Comparison of ENCODE assay signal across 12 mouse cellular contexts in genomic region chr3:152428925-152429324, GRCm38 (mm10).
"Had no signal": no experiment of that assay in that cellular context is flagged by ENCODE, and none has a peak within 500 bp of the region (broad histone marks: within the 10 kb centered on the region; RNA-seq: fewer than 3 reads in every experiment).

No protein-coding gene starts in this region.

- ATAC-seq: midbrain, embryonic 16.5 days had no signal

- DNase-seq: lung, adult 18-20 months; lung, postnatal 10 days; lung, postnatal 4 days; midbrain, embryonic 14.5 days; retina, postnatal 1 day; right cerebral cortex, postnatal 14 days; right cerebral cortex, postnatal 4 days; spleen, adult 18-20 months; thymus, adult 2 months; thymus, postnatal 25 days; thymus, postnatal 4 days had no signal
